Mouse (Mus musculus) brain, embryonic 14.5 days (tissue): ENCODE measurements at regions not wholly inside any gene's neighbourhood (a gene's known extent, or its start where the extent isn't known, plus 50 kb on each side); places are given as distances from the start of the nearest gene placed in this dataset.

ENCODE experiments used
- DNase-seq: peaks from one replicate; pipeline ENCODE4 v3.0.0-alpha.2; 2011; ENCODE audit warnings: low read depth
- CTCF ChIP-seq: fragments of 200-500 bp; IDR thresholded peaks from 2 replicates; pipeline ENCODE4 v1.5.1; 2012; ENCODE audit warnings: inconsistent platforms, mild to moderate bottlenecking, moderate library complexity, borderline replicate concordance; ENCODE audit not compliant: insufficient read depth, insufficient read length; ENCODE audit errors: extremely low read depth
- POLR2A ChIP-seq: fragments of 200-500 bp; IDR thresholded peaks from 2 replicates; pipeline ENCODE4 v1.6.1; 2012; ENCODE audit warnings: mild to moderate bottlenecking, inconsistent platforms, borderline replicate concordance; ENCODE audit not compliant: poor library complexity, insufficient read depth, insufficient read length, severe bottlenecking; ENCODE audit errors: extremely low read depth

DNA sequence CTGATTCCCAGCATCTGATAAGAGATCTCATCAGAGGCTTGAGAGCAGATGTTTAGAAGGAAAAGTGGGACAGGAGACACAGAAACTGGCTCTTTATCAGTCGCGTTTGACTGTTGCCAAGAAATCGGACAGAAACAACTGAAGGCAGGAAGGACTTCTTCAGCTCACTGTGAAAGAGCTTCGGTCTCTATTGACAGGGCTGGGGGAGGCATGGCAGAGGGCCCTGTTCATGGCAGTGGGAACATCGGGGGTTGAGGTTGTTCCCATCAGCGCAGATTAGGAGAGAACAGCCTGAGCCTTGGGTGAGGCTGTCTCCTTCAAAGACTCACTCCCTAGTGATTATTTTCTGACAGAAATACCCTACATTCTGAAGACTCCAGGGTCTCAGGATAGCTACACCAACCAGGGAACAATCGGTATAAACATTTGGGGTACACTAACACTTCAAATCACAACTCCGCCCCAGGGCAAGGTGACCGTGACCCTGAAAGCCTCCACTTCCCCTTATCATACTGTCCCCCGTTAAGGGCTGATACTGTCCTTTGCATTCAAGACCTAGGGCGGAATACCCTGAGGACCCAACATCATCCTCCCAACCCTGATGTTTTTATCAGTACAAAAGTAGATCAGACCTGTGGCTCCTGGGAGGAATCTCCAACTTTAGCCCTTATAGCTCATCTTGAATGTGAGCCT is 144.8 kb upstream of the Eci2 start:
- TF ChIP-seq CTCF (no peak), POLR2A (no peak)
- DNase-seq: no peak

- no peak for DNase-seq
Measured at GRCm38 (mm10) chr13:35173522-35173921, 146.6 kb upstream of the Eci2 start.

GRCm38 (mm10) chr13:35175587-35175986 is 148.7 kb upstream of the Eci2 start:
- TF ChIP-seq CTCF: no peak
- no peak for DNase-seq

More at GRCm38 (mm10) chr13:35173522-35173921, 146.6 kb upstream of the Eci2 start:
- no peak for TF ChIP-seq CTCF
- no peak for TF ChIP-seq POLR2A

GRCm38 (mm10) chr13:35177305-35177704 is 150.4 kb upstream of the Eci2 start:
- DNase-seq: no peak
- no peak for TF ChIP-seq POLR2A
- TF ChIP-seq CTCF: no peak

DNA sequence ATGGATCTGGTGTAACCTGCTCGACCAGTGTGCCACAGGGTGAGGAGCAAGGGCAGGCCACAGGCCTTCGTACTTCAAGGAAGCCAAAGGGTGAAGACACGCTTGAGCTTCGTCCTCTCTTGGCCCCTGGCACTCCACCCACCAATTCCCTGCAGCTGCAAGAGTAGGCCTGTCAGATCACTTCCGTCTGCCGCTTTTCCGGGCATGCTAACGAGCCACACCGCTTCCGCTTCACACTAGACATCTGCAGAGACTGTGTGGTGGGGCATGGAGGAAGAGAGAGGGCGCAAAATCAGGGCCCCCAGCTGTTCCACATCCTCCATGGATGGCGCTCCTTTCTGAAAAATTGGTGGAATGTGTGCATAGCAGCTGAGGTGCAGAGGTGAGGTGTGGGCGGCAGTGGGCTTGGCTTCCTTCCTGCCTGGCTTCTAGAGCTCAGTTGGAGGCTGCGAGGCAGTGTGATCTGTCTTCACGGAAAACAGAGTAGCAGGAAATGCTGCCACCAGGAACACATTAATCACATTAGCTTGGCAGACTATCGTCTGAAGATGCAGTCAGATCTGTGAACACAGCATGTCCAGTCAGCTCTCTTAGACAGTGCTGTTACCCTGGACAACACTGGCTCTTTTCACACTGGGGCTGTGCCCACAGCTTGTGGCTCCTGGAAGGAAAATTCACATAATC is 162.3 kb upstream of the Eci2 start:
- peak; percentile 61 for DNase-seq
- TF ChIP-seq POLR2A (no peak), CTCF (no peak)

GRCm38 (mm10) chr13:35202069-35202468 is 175.2 kb upstream of the Eci2 start:
- DNase-seq: no peak
- no peak for TF ChIP-seq CTCF
- no peak for TF ChIP-seq POLR2A

- TF ChIP-seq POLR2A: no peak
- no peak for TF ChIP-seq CTCF
- no peak for DNase-seq
Measured at GRCm38 (mm10) chr13:35208319-35208718, 181.4 kb upstream of the Eci2 start.

DNA sequence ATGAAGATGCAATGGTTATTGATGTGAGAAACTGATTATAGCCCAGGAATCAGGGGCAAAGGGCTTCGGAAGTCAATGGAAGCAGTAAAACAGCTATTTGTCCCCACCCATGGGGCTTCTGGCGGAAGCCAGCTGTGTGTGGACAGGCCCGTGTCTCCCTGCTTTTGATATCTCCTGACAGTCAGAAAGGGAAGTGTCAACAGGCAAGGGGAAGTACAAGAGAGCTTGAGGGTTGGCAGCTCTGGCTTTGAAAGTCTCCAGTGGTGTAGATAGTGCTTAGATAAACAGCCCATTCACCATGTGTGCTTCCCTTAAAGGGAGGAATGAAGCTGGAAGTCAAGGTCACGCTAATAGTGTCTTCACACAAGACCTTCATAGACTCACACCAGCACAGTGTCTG is 182.7 kb upstream of the Eci2 start:
- no peak for TF ChIP-seq CTCF
- TF ChIP-seq POLR2A: no peak
- no peak for DNase-seq

GRCm38 (mm10) chr13:35211834-35212233 is 184.9 kb upstream of the Eci2 start:
- no peak for DNase-seq
- TF ChIP-seq CTCF (no peak), POLR2A (no peak)

- peak; percentile 4 for DNase-seq
- TF ChIP-seq CTCF (no peak), POLR2A (no peak)
Measured at GRCm38 (mm10) chr13:35212276-35212675, 185.4 kb upstream of the Eci2 start.

DNA sequence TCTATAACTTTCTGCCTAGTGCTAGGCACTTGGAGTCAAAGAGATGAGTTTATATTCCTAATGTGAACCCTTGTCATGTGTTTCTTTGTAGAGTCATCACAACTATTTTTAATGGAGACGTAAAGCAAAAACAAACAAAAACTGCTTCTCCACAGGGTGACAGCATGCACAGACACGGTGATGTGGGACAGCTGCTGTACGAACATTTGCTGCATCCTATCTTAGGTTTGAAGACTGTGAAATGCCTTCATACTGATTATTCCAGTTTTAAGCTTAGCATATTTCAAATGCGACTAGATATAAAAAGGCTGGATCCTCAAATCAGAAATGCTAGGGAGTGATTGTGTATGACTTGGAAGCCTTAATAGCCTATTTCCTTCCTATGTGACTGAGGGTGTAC is 187.3 kb upstream of the Eci2 start:
- no peak for TF ChIP-seq POLR2A
- TF ChIP-seq CTCF: no peak
- DNase-seq: no peak
